Mouse (Mus musculus): Measurements from ENCODE around the gene Acp5.

Acp5 gene

GRCm38 (mm10) chr9:22139746-22140145, 4.2 kb upstream of the Acp5 start:
- DNase-seq (ENCODE audit: low spot score in 2 of 2): no peak

GRCm38 (mm10) chr9:22138480-22138879, 3.0 kb upstream of the Acp5 start:
- DNase-seq (ENCODE audit: low spot score in 2 of 2): peak in 1 of 2 experiments; percentile 43

- no peak for DNase-seq (ENCODE audit: low spot score in 2 of 2)
These were observed 1.4 kb upstream of the Acp5 start for GRCm38 (mm10) chr9:22136765-22137547.

- no peak for DNase-seq (ENCODE audit: low spot score in 2 of 2)
These were observed 395 bp downstream of the Acp5 start for GRCm38 (mm10) chr9:22134988-22135643.

- no peak for DNase-seq (ENCODE audit: low spot score in 2 of 2)
These were observed 1.1 kb downstream of the Acp5 start for GRCm38 (mm10) chr9:22134246-22134890.

- DNase-seq (ENCODE audit: low spot score in 2 of 2): no peak
These were observed 3.3 kb downstream of the Acp5 start for GRCm38 (mm10) chr9:22132220-22132619.

- no peak for DNase-seq (ENCODE audit: low spot score in 2 of 2)
These were observed 4.1 kb downstream of the Acp5 start for GRCm38 (mm10) chr9:22131226-22131981.

- no peak for DNase-seq (ENCODE audit: low spot score in 2 of 2)
These were observed 10.1 kb downstream of the Acp5 start for GRCm38 (mm10) chr9:22125246-22126027.

GRCm38 (mm10) chr9:22124169-22124568, 11.3 kb downstream of the Acp5 start:
- DNase-seq (ENCODE audit: low spot score in 2 of 2): no peak

- no peak for DNase-seq (ENCODE audit: low spot score in 2 of 2)
These were observed 12.4 kb downstream of the Acp5 start for GRCm38 (mm10) chr9:22123069-22123609.

GRCm38 (mm10) chr9:22122005-22122404, 13.5 kb downstream of the Acp5 start:
- DNase-seq (ENCODE audit: low spot score in 2 of 2): no peak

- DNase-seq (ENCODE audit: low spot score in 2 of 2): no peak
These were observed 14.0 kb downstream of the Acp5 start for GRCm38 (mm10) chr9:22121545-22121944.

GRCm38 (mm10) chr9:22119543-22119942, 16.0 kb downstream of the Acp5 start:
- DNase-seq (ENCODE audit: low spot score in 2 of 2): peak; percentile 52 to 54

GRCm38 (mm10) chr9:22117754-22118456, 17.6 kb downstream of the Acp5 start:
- DNase-seq (ENCODE audit: low spot score in 2 of 2): peak; percentile 36 to 46

- peak; percentile 94 to 96 for DNase-seq (ENCODE audit: low spot score in 2 of 2)
These were observed 18.6 kb downstream of the Acp5 start, which contains the start of gene Elof1 for GRCm38 (mm10) chr9:22116740-22117426. TSS of gene Elof1 (minus strand) at chr9:22117172.

- DNase-seq (ENCODE audit: low spot score in 2 of 2): peak in 1 of 2 experiments; percentile 15
These were observed 19.4 kb downstream of the Acp5 start for GRCm38 (mm10) chr9:22116086-22116485.

GRCm38 (mm10) chr9:22115635-22116034, 19.9 kb downstream of the Acp5 start:
- DNase-seq (ENCODE audit: low spot score in 2 of 2): no peak

- no peak for DNase-seq (ENCODE audit: low spot score in 2 of 2)
These were observed 27.3 kb downstream of the Acp5 start for GRCm38 (mm10) chr9:22108194-22108593.

- no peak for DNase-seq (ENCODE audit: low spot score in 2 of 2)
These were observed 35.6 kb downstream of the Acp5 start for GRCm38 (mm10) chr9:22099922-22100321.
